Mouse (Mus musculus): ENCODE data around the gene Il33. TPM values are rescaled to one million over a fixed set of nuclear protein-coding genes. Genes with fewer than 3 reads are reported as not detected.

The Il33 gene
- polyA plus RNA-seq, 1 experiment from 2014 or later: 0.63 TPM

DNA sequence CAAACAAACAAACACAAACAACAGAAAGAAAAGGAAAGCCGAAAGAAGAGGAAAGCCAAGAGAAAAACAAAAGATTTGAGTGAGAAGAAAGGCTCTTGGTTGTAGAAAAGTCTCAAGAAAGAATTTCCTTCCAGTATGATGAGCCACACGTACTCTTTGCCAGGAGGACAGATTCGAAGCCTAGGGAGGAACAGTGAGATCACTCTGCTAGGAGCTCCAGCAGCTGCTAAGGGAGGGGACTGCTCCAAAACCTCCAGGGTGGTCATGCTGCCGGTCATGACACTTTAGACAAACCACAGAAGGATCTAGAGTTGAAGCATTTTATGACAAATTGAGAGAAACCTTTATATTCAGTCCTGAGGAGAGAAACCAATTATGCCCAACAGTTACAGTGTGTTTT, 32.9 kb upstream of the Il33 start:
- Histone ChIP-seq H3K4me2 (ENCODE audit: low read depth, low read length) (no peak overlapping the region), H3K36me3 (replicated peaks; ENCODE audit: control insufficient read depth, insufficient read depth, low read depth, low read length) (no peaks in the 10 kb centered on the region), H3K4me3 (ENCODE audit: low read depth, low read length) (no peak overlapping the region), H3K9me3 (replicated peaks; ENCODE audit: control insufficient read depth, low read length) (no peaks in the 10 kb centered on the region), H3K27ac (replicated peaks; ENCODE audit: low read depth, low read length) (no peak overlapping the region), H3K27me3 (ENCODE audit: control insufficient read depth, insufficient read depth, low read length) (no peaks in the 10 kb centered on the region), H3K9ac (replicated peaks; ENCODE audit: low read length) (no peak overlapping the region), H3K4me1 (ENCODE audit: control insufficient read depth, insufficient read depth, low read length) (no peaks in the 10 kb centered on the region)
- DNase-seq (ENCODE audit: low spot score) (no peak), ATAC-seq (replicated peaks; ENCODE audit: insufficient number of reproducible peaks, low FRiP score, low TSS enrichment, low read depth) (no peak)
- WGBS: 70% methylated on average over 4 of the region's 4 CpGs

DNA sequence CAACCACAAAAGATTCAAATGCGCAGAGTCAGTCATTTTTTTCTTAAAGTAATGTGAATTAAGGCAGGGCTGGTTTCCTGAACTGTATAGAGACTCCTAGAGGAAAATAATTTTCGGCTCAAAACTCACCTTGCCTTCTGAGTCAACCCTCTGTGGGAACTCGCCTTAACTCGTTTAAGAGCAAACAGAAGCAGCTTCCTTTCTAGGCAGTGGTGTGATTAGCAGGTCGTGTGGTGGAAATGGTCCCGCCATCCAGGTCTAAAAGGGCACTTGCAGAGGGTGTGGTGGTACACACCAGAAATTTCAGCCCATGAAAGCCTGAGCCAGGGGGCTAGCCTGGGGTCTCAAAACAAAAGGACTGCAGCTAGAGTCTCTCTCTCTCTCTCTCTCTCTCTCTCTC, 32.1 kb upstream of the Il33 start:
- H3K4me2 ChIP-seq (ENCODE audit: low read depth, low read length): no peak overlapping the region
- no peaks in the 10 kb centered on the region for H3K4me1 ChIP-seq (ENCODE audit: control insufficient read depth, insufficient read depth, low read length)
- ATAC-seq (replicated peaks; ENCODE audit: insufficient number of reproducible peaks, low FRiP score, low TSS enrichment, low read depth) (no peak), DNase-seq (ENCODE audit: low spot score) (no peak)
- no peak overlapping the region for H3K27ac ChIP-seq (replicated peaks; ENCODE audit: low read depth, low read length)
- H3K4me3 ChIP-seq (ENCODE audit: low read depth, low read length): no peak overlapping the region
- no peak overlapping the region for H3K9ac ChIP-seq (replicated peaks; ENCODE audit: low read length)
- H3K27me3 ChIP-seq (ENCODE audit: control insufficient read depth, insufficient read depth, low read length): no peaks in the 10 kb centered on the region
- no peaks in the 10 kb centered on the region for H3K36me3 ChIP-seq (replicated peaks; ENCODE audit: control insufficient read depth, insufficient read depth, low read depth, low read length)
- 75% methylated on average over 6 of the region's 6 CpGs for WGBS
- H3K9me3 ChIP-seq (replicated peaks; ENCODE audit: control insufficient read depth, low read length): no peaks in the 10 kb centered on the region

DNA sequence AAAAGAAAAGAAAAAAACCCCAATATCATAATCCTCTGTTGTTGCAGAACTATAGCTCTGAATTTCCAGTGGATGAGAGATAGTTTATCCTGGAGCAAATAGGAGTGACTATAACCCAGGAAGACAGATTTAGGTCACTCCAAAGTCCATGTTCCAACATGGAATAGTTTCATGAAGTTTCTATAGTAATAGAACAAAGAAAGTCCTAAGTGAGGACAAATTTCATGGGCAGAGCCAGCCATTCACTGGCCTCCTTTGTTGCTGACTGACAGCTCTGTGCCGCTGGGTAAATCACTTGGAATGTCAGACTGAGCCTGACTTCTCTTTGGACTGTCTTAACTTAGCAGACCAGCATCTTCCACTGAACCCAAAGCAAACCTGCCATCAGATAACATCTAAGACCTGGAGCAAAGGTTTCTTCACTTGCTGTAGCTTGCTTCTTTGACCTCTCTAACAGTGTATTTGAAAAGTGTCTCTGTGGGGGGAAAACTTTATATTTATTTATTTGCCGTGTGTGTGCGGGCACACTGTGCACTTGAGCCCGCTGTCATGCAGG, 31.1 kb upstream of the Il33 start:
- no peak for DNase-seq (ENCODE audit: low spot score)
- ATAC-seq (replicated peaks; ENCODE audit: insufficient number of reproducible peaks, low FRiP score, low TSS enrichment, low read depth): no peak
- Histone ChIP-seq H3K27me3 (ENCODE audit: control insufficient read depth, insufficient read depth, low read length) (no peaks in the 10 kb centered on the region), H3K36me3 (replicated peaks; ENCODE audit: control insufficient read depth, insufficient read depth, low read depth, low read length) (no peaks in the 10 kb centered on the region), H3K9me3 (replicated peaks; ENCODE audit: control insufficient read depth, low read length) (no peaks in the 10 kb centered on the region), H3K4me1 (ENCODE audit: control insufficient read depth, insufficient read depth, low read length) (no peaks in the 10 kb centered on the region), H3K9ac (replicated peaks; ENCODE audit: low read length) (no peak overlapping the region), H3K27ac (replicated peaks; ENCODE audit: low read depth, low read length) (no peak overlapping the region), H3K4me2 (ENCODE audit: low read depth, low read length) (no peak overlapping the region), H3K4me3 (ENCODE audit: low read depth, low read length) (no peak overlapping the region)
- WGBS: 70% methylated on average over 4 of the region's 4 CpGs

DNA sequence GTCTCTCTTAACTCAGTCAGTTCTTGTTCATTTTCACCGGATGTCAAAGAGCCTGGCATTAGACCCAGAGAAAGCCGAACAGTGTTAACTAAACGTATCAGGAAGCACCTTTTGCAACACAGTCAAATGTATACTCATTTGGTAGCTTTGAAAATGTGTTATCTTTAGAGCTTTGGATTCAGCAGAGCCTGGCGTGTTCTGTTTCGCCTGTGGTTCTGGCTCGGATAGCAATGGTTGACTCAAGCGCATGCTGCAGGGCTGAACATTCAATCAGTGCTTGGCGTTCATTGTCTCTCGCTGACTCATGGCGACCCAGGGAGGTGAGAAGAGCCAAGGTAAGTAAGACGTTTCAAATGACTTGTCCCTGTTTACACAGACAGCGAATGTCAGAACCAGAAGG, 30.5 kb upstream of the Il33 start:
- Histone ChIP-seq H3K9me3 (replicated peaks; ENCODE audit: control insufficient read depth, low read length) (no peaks in the 10 kb centered on the region), H3K9ac (replicated peaks; ENCODE audit: low read length) (no peak overlapping the region), H3K27ac (replicated peaks; ENCODE audit: low read depth, low read length) (no peak overlapping the region), H3K4me3 (ENCODE audit: low read depth, low read length) (no peak overlapping the region), H3K27me3 (ENCODE audit: control insufficient read depth, insufficient read depth, low read length) (no peaks in the 10 kb centered on the region), H3K4me2 (ENCODE audit: low read depth, low read length) (no peak overlapping the region), H3K36me3 (replicated peaks; ENCODE audit: control insufficient read depth, insufficient read depth, low read depth, low read length) (no peaks in the 10 kb centered on the region), H3K4me1 (ENCODE audit: control insufficient read depth, insufficient read depth, low read length) (no peaks in the 10 kb centered on the region)
- ATAC-seq (replicated peaks; ENCODE audit: insufficient number of reproducible peaks, low FRiP score, low TSS enrichment, low read depth) (no peak), DNase-seq (ENCODE audit: low spot score) (no peak)
- 83% methylated on average over 12 of the region's 12 CpGs for WGBS

DNA sequence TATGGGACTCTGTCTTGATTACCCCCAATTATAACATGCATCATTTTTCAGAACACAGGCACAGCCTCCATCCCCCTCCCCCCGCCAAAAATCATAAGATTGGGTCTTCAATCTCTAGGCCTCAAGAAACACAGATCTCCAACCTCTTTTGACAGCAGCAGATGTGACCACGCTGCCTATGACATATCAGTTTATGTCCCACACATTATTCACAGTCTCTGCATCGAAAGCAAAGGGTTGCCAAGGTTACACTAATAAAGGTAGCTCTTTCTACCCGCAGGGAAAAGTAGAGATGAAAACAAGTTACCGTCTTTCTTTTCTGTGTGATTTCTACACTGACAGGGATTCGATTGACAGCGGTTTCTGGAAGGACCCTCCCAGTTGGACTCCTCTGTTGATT, 29.9 kb upstream of the Il33 start:
- Histone ChIP-seq H3K4me2 (ENCODE audit: low read depth, low read length) (no peak overlapping the region), H3K9me3 (replicated peaks; ENCODE audit: control insufficient read depth, low read length) (no peaks in the 10 kb centered on the region; the same call in 1 of the 2 replicates), H3K4me1 (ENCODE audit: control insufficient read depth, insufficient read depth, low read length) (no peaks in the 10 kb centered on the region), H3K27ac (replicated peaks; ENCODE audit: low read depth, low read length) (no peak overlapping the region), H3K27me3 (ENCODE audit: control insufficient read depth, insufficient read depth, low read length) (no peaks in the 10 kb centered on the region), H3K4me3 (ENCODE audit: low read depth, low read length) (no peak overlapping the region), H3K9ac (replicated peaks; ENCODE audit: low read length) (no peak overlapping the region), H3K36me3 (replicated peaks; ENCODE audit: control insufficient read depth, insufficient read depth, low read depth, low read length) (no peaks in the 10 kb centered on the region)
- ATAC-seq (replicated peaks; ENCODE audit: insufficient number of reproducible peaks, low FRiP score, low TSS enrichment, low read depth) (no peak), DNase-seq (ENCODE audit: low spot score) (no peak)
- WGBS: 81% methylated on average over 7 of the region's 7 CpGs

DNA sequence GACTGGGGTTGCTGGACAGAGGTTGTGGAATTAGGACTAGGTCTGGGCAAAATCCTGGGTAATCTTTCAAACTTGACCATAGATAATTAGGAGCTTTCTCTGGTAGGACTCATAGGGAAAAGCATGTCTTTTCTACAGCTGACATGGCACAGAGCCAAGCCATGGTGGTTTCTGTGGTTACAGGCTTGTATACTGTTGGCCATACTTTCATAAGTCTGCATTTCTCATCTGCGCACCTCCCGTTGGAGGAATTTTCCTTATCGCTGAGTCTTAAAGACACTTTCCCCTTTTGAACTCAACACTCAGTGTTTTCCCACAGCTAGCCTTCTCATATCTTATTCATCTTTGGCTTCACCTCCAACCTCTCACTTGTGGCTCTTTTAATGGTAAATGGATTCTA, 24.6 kb upstream of the Il33 start:
- Histone ChIP-seq H3K9me3 (replicated peaks; ENCODE audit: control insufficient read depth, low read length) (no peaks in the 10 kb centered on the region; the same call in 1 of the 2 replicates), H3K27ac (replicated peaks; ENCODE audit: low read depth, low read length) (no peak overlapping the region), H3K27me3 (ENCODE audit: control insufficient read depth, insufficient read depth, low read length) (no peaks in the 10 kb centered on the region), H3K9ac (replicated peaks; ENCODE audit: low read length) (no peak overlapping the region), H3K4me3 (ENCODE audit: low read depth, low read length) (no peak overlapping the region), H3K4me2 (ENCODE audit: low read depth, low read length) (no peak overlapping the region), H3K4me1 (ENCODE audit: control insufficient read depth, insufficient read depth, low read length) (no peaks in the 10 kb centered on the region), H3K36me3 (replicated peaks; ENCODE audit: control insufficient read depth, insufficient read depth, low read depth, low read length) (no peaks in the 10 kb centered on the region)
- 92% methylated on average over 3 of the region's 3 CpGs for WGBS
- no peak for DNase-seq (ENCODE audit: low spot score)
- ATAC-seq (replicated peaks; ENCODE audit: insufficient number of reproducible peaks, low FRiP score, low TSS enrichment, low read depth): no peak

DNA sequence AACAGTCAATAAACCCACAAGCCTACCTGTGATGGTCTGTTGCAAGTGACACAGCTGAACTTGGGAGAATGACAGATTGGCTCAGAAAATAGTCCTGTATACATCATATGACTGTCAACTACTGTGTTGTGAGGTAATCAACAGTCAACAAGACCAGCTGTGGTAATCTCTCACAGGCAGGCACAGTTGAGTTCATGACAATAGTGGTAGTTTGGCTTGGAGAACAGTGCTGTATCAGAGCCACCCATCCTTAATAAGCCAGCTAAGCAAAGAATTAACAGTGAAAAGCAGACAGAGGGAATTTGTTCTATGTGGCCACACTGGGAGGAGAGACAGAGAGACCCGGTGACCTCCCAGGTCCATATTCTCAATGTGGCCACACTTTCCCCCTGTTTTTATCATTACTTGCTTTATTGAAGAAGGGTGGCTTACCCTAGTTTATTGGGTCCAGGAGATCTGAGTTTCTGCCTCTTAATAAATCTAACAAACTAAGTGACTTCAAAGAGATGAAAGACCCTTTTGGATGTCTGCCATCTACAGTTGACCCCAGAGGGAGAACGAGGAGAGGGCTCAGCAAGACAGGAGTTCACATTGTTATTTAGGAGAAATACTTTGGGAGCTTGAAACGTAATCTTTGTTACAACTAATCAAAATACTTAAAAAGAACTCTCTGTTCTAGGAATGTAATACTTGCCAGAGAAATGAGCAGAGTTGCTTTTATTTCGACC, 22.4 kb upstream of the Il33 start:
- no peak for ATAC-seq (replicated peaks; ENCODE audit: insufficient number of reproducible peaks, low FRiP score, low TSS enrichment, low read depth)
- WGBS: 71% methylated on average over 4 of the region's 4 CpGs

DNA sequence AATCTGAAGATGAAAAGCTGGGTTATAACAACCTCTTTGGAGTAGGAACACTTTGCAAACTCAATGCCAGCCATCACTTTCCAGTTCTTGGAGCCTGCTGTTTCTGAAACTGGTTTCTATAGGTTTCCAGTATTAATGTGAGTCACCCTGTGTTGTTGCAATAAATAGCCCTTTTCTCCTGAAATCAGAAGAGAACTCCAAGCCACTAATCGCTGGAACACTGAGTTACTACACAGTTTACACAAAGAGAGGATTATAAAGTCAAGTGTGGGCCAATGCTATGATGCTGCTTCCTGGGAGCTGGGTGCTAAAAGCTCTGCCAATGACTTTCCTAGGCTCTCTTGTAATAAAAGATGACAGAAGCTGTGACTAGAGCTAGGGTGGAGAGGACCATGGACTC, 19.0 kb upstream of the Il33 start:
- ATAC-seq (replicated peaks; ENCODE audit: insufficient number of reproducible peaks, low FRiP score, low TSS enrichment, low read depth): no peak
- Histone ChIP-seq H3K27ac (replicated peaks; ENCODE audit: low read depth, low read length) (no peak overlapping the region), H3K9ac (replicated peaks; ENCODE audit: low read length) (no peak overlapping the region), H3K27me3 (ENCODE audit: control insufficient read depth, insufficient read depth, low read length) (no peaks in the 10 kb centered on the region), H3K9me3 (replicated peaks; ENCODE audit: control insufficient read depth, low read length) (no peaks in the 10 kb centered on the region), H3K36me3 (replicated peaks; ENCODE audit: control insufficient read depth, insufficient read depth, low read depth, low read length) (no peaks in the 10 kb centered on the region), H3K4me3 (ENCODE audit: low read depth, low read length) (no peak overlapping the region), H3K4me2 (ENCODE audit: low read depth, low read length) (no peak overlapping the region), H3K4me1 (ENCODE audit: control insufficient read depth, insufficient read depth, low read length) (no peaks in the 10 kb centered on the region)
- 84% methylated on average over 1 of the region's 1 CpGs for WGBS
- DNase-seq (ENCODE audit: low spot score): no peak

More for the DNA sequence above, 22.4 kb upstream of the Il33 start:
- no peak overlapping the region for H3K27ac ChIP-seq (replicated peaks; ENCODE audit: low read depth, low read length)
- no peaks in the 10 kb centered on the region for H3K4me1 ChIP-seq (ENCODE audit: control insufficient read depth, insufficient read depth, low read length)
- H3K9me3 ChIP-seq (replicated peaks; ENCODE audit: control insufficient read depth, low read length): no peaks in the 10 kb centered on the region; the same call in 1 of the 2 replicates
- no peaks in the 10 kb centered on the region for H3K27me3 ChIP-seq (ENCODE audit: control insufficient read depth, insufficient read depth, low read length)
- H3K9ac ChIP-seq (replicated peaks; ENCODE audit: low read length): no peak overlapping the region
- no peak overlapping the region for H3K4me3 ChIP-seq (ENCODE audit: low read depth, low read length)
- no peak for DNase-seq (ENCODE audit: low spot score)
- H3K36me3 ChIP-seq (replicated peaks; ENCODE audit: control insufficient read depth, insufficient read depth, low read depth, low read length): no peaks in the 10 kb centered on the region
- no peak overlapping the region for H3K4me2 ChIP-seq (ENCODE audit: low read depth, low read length)
